ENCODE assay signal across 31 mouse cellular contexts in the genomic region with DNA sequence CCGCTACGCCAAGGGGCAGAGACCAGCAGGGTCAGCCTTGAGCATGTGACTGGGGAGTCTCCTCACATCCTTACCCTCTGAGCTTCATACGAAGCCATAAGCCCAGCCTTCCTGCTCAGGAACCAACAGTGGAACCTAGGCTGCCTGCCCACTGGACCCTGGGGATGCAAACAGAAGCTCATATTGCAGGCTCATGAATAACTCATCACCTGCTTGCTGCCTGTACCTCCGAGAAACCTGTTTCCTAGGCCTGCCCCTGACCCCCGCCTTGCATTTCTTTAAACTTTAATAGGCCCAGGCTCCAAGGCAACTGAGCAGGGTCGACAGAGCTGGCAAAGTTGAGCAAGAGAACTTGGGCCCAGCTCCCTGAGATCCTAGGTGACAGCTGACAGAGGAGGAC. TPM values are rescaled to one million over a fixed set of nuclear protein-coding genes. Genes with fewer than 3 reads are reported as not detected.
DNase-seq lines count a peak whose midpoint lies in the region; ATAC-seq and TF ChIP-seq lines count a peak whose summit lies in the region.
"Had no signal": no experiment of that assay in that cellular context is flagged by ENCODE, and none has a peak within 500 bp of the region (broad histone marks: within the 10 kb centered on the region; RNA-seq: fewer than 3 reads in every experiment).

A gene (plus strand): TSS at position 379 of the 400 bp plus-strand sequence.

- ATAC-seq in kidney, embryonic 16.5 days (ENCODE audit: low FRiP score, low TSS enrichment), result 0 out of 2 replicates have a peak, but pooled peaks have one; percentile 23
- ATAC-seq in midbrain, postnatal 0 days (ENCODE audit: low FRiP score), result no peak
- no peak for ATAC-seq in midbrain, embryonic 13.5 days
- ATAC-seq: forebrain, embryonic 15.5 days; Patski had no signal

- H3K9ac ChIP-seq in kidney, embryonic 16.5 days (replicated peaks; ENCODE audit: low read length), result no peak within 1 kb of the TSS
- no peak within 1 kb of the TSS for H3K9ac ChIP-seq in midbrain, postnatal 0 days (replicated peaks; ENCODE audit: low read length, poor library complexity, severe bottlenecking)
- no peak within 1 kb of the TSS for H3K9ac ChIP-seq in midbrain, embryonic 13.5 days (replicated peaks)
- H3K9ac ChIP-seq: embryonic facial prominence, embryonic 13.5 days; forebrain, embryonic 12.5 days; forebrain, embryonic 15.5 days; heart, embryonic 12.5 days; heart, embryonic 15.5 days; hindbrain, embryonic 13.5 days had no signal

- H3K27me3 ChIP-seq in kidney, adult 2 months (replicated peaks; ENCODE audit: control insufficient read depth, insufficient read depth, low read length), result no peaks in the 10 kb centered on the region
- 0 out of 2 replicates have a peak, but pooled peaks cover under 1% of the 10 kb centered on the region for H3K27me3 ChIP-seq in kidney, embryonic 16.5 days (ENCODE audit: insufficient read depth, low read length)
- H3K27me3 ChIP-seq in midbrain, postnatal 0 days (ENCODE audit: insufficient read depth, low read length), result no peaks in the 10 kb centered on the region
- peaks cover 11% of the 10 kb centered on the region for H3K27me3 ChIP-seq in midbrain, embryonic 13.5 days
- H3K27me3 ChIP-seq: forebrain, embryonic 15.5 days had no signal

- H3K9me3 ChIP-seq in kidney, embryonic 16.5 days (ENCODE audit: low read length), result no peaks in the 10 kb centered on the region
- no peaks in the 10 kb centered on the region for H3K9me3 ChIP-seq in midbrain, postnatal 0 days (ENCODE audit: low read length)
- H3K9me3 ChIP-seq in midbrain, embryonic 13.5 days, result no peaks in the 10 kb centered on the region
- H3K9me3 ChIP-seq: embryonic facial prominence, embryonic 13.5 days; forebrain, embryonic 12.5 days; forebrain, embryonic 15.5 days; G1E; heart, embryonic 12.5 days; heart, embryonic 15.5 days; hindbrain, embryonic 10.5 days; hindbrain, embryonic 13.5 days had no signal

- TF ChIP-seq POLR2A in kidney, adult 2 months (IDR thresholded peaks at IDR 0.05; ENCODE audit: low read depth, low read length), result no peak

- H3K4me2 ChIP-seq in kidney, embryonic 16.5 days (replicated peaks; ENCODE audit: low read depth, low read length), result no peak within 1 kb of the TSS
- H3K4me2 ChIP-seq in midbrain, postnatal 0 days (ENCODE audit: low read depth, low read length, poor library complexity, severe bottlenecking), result no peak within 1 kb of the TSS
- H3K4me2 ChIP-seq in midbrain, embryonic 13.5 days (replicated peaks), result no peak within 1 kb of the TSS
- H3K4me2 ChIP-seq: embryonic facial prominence, embryonic 13.5 days; forebrain, embryonic 12.5 days; forebrain, embryonic 15.5 days; heart, embryonic 12.5 days; heart, embryonic 15.5 days; hindbrain, embryonic 13.5 days had no signal

- no peak within 1 kb of the TSS for H3K27ac ChIP-seq in kidney, adult 2 months (ENCODE audit: insufficient read depth, low read depth, low read length)
- H3K27ac ChIP-seq in kidney, embryonic 16.5 days (ENCODE audit: low read length), result no peak within 1 kb of the TSS
- 0 out of 2 replicates have a peak within 1 kb of the TSS, but pooled peaks have one; percentile 62 for H3K27ac ChIP-seq in midbrain, postnatal 0 days (ENCODE audit: low read depth, low read length)
- H3K27ac ChIP-seq in midbrain, embryonic 13.5 days, result no peak within 1 kb of the TSS
- H3K27ac ChIP-seq: embryonic facial prominence, embryonic 13.5 days; forebrain, embryonic 12.5 days; heart, embryonic 15.5 days; hindbrain, embryonic 13.5 days had no signal

- H3K4me3 ChIP-seq in kidney, adult 2 months (ENCODE audit: insufficient read depth, low read depth, low read length), result no peak within 1 kb of the TSS
- no peak within 1 kb of the TSS for H3K4me3 ChIP-seq in kidney, embryonic 16.5 days (ENCODE audit: low read length)
- no peak within 1 kb of the TSS for H3K4me3 ChIP-seq in midbrain, postnatal 0 days (ENCODE audit: low read depth, low read length)
- H3K4me3 ChIP-seq in midbrain, embryonic 13.5 days (replicated peaks), result no peak within 1 kb of the TSS
- H3K4me3 ChIP-seq: embryonic facial prominence, embryonic 13.5 days; erythroblast, embryonic 14.5 days; forebrain, embryonic 12.5 days; forebrain, embryonic 15.5 days; heart, embryonic 12.5 days; heart, embryonic 15.5 days; hindbrain, embryonic 10.5 days; hindbrain, embryonic 13.5 days had no signal

- no peak for TF ChIP-seq CTCF in kidney, adult 2 months (conservative IDR thresholded peaks at IDR 0.05; ENCODE audit: insufficient read depth, insufficient read length, low read depth, low read length)
- TF ChIP-seq CTCF in midbrain, postnatal 0 days (IDR thresholded peaks at IDR 0.05), result no peak

- no peaks in the 10 kb centered on the region for H3K4me1 ChIP-seq in kidney, adult 2 months (ENCODE audit: control insufficient read depth, insufficient read depth, low read length)
- no peaks in the 10 kb centered on the region for H3K4me1 ChIP-seq in kidney, embryonic 16.5 days (ENCODE audit: insufficient read depth, low read length)
- H3K4me1 ChIP-seq in midbrain, postnatal 0 days (ENCODE audit: insufficient read depth, low read length), result peaks cover 25% of the 10 kb centered on the region
- peaks cover 35% of the 10 kb centered on the region for H3K4me1 ChIP-seq in midbrain, embryonic 13.5 days (replicated peaks)
- H3K4me1 ChIP-seq: embryonic facial prominence, embryonic 13.5 days; heart, embryonic 12.5 days; heart, embryonic 15.5 days had no signal

- H3K36me3 ChIP-seq in kidney, adult 2 months (ENCODE audit: control insufficient read depth, insufficient read depth, low read length), result no peaks in the 10 kb centered on the region
- no peaks in the 10 kb centered on the region for H3K36me3 ChIP-seq in kidney, embryonic 16.5 days (ENCODE audit: insufficient read depth, low read length)
- H3K36me3 ChIP-seq in midbrain, postnatal 0 days (ENCODE audit: insufficient read depth, low read length), result no peaks in the 10 kb centered on the region
- no peaks in the 10 kb centered on the region for H3K36me3 ChIP-seq in midbrain, embryonic 13.5 days
- H3K36me3 ChIP-seq: embryonic facial prominence, embryonic 13.5 days; forebrain, embryonic 12.5 days; forebrain, embryonic 15.5 days; heart, embryonic 12.5 days; heart, embryonic 15.5 days; hindbrain, embryonic 10.5 days; hindbrain, embryonic 13.5 days had no signal

- 57% methylated on average over 6 of the region's 6 CpGs for WGBS in kidney, adult 2 months
- WGBS in kidney, embryonic 16.5 days, result 55% methylated on average over 6 of the region's 6 CpGs
- 74% methylated on average over 6 of the region's 6 CpGs for WGBS in midbrain, postnatal 0 days
- WGBS in midbrain, embryonic 13.5 days, result 70% methylated on average over 6 of the region's 6 CpGs

- peak; percentile 51 for DNase-seq in kidney, adult 11 months
- no peak for DNase-seq in kidney, adult 2 months
- DNase-seq in kidney, postnatal 4 days, result no peak
- no peak for DNase-seq in midbrain, postnatal 0 days (ENCODE audit: low spot score)
- DNase-seq in left cerebral cortex, adult 18-20 months (ENCODE audit: low spot score in 2 of 2), result no peak
- DNase-seq: adrenal gland, postnatal 10 days; adrenal gland, postnatal 36 days; B cell, adult 2 months; cerebellum, adult 18-20 months; cerebellum, adult 9-10 months; cerebellum, postnatal 14 days; gastrocnemius, postnatal 25 days; heart, adult 18-20 months; heart, postnatal 10 days; heart, postnatal 36 days had no signal

RNA-seq across cellular contexts. Expression of the gene that starts here (rescaled TPM):
- 0.07 TPM in 1 of 2 replicates, not detected in the other for polyA plus RNA-seq in kidney, adult 2 months (2012; rRNA removed)
- polyA plus RNA-seq in kidney, embryonic 16.5 days (2015; fragmentation: Nextera tagmentation; extraction: Ambion mirVana), result 0.07 TPM in 1 of 2 replicates, not detected in the other
- 0.09 and 0.11 TPM in 2 replicates for total RNA-seq in midbrain, postnatal 0 days (2014; rRNA removed)
- 0.16 and 0.25 TPM in 2 replicates for polyA plus RNA-seq in midbrain, postnatal 0 days (2015; fragmentation: Nextera tagmentation; extraction: Ambion mirVana)
- 0.24 TPM in 1 of 2 replicates, not detected in the other for polyA plus RNA-seq in midbrain, embryonic 13.5 days (2015; fragmentation: Nextera tagmentation; extraction: Ambion mirVana)
- under 1 TPM; 0.28 to 0.30 TPM for total RNA-seq in left cerebral cortex, adult 18-20 months (2021)
- total RNA-seq: adrenal gland, adult 18-20 months; adrenal gland, postnatal 10 days; adrenal gland, postnatal 36 days; CH12.LX; G1E; gastrocnemius, adult 8-10 months; gastrocnemius, postnatal 25 days; heart, adult 18-20 months; heart, postnatal 10 days; heart, postnatal 36 days had no signal
- polyA plus RNA-seq: embryonic facial prominence, embryonic 13.5 days; forebrain, embryonic 12.5 days; forebrain, embryonic 15.5 days; G1E; gonadal fat pad, adult 2 months; heart, embryonic 12.5 days; heart, embryonic 15.5 days; hindbrain, embryonic 10.5 days; hindbrain, embryonic 13.5 days; Patski had no signal

Comparison
In these comparisons a context has a peak if more than half of its experiments do, and no peak if none do; other contexts are left out.
1. Peak in ATAC-seq in kidney, embryonic 16.5 days; RNA of the gene not detected or under 1 TPM.